Mouse (Mus musculus): Measurements from ENCODE around the gene Gm49416. TPM values are rescaled to one million over a fixed set of nuclear protein-coding genes. Genes with fewer than 3 reads are reported as not detected.

Gene Gm49416
- polyA plus RNA-seq, 1 experiment from 2014 or later = not detected

DNA sequence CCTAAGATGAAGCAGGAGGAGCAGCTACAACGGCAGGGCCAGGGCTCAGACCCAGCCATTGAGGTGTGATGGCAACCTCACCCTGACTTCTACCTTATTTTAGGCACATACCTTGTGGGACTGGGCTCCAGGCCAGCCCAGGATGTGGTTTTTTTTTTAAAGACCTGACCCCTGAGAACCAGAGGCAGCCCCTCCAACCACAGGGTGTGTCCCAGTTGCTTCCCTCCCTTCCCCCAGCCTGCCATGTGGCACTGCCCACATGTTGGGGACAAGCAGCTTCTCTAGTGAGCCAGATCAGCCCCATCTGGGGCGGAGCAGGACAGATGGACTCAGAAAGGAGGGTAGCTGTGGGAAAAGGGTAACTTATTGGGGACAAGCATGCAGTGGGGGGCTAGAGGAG, 38.0 kb downstream of the Gm49416 start:
- TF ChIP-seq CTCF (IDR thresholded peaks at IDR 0.05) = no peak
- TF ChIP-seq EP300 (IDR thresholded peaks at IDR 0.05) = no peak
- Histone ChIP-seq H3K4me2 (replicated peaks; ENCODE audit: low read depth, low read length) (no peak overlapping the region), H3K36me3 (ENCODE audit: insufficient read depth, low read length) (peaks cover 4% of the 10 kb centered on the region; the same call in 1 of the 2 replicates), H3K4me3 (ENCODE audit: low read depth, low read length) (no peak overlapping the region), H3K27me3 (replicated peaks; ENCODE audit: insufficient read depth, low read length) (no peaks in the 10 kb centered on the region), H3K27ac (ENCODE audit: low read length) (no peak overlapping the region), H3K4me1 (ENCODE audit: insufficient read depth, low read depth, low read length) (peaks cover 7% of the 10 kb centered on the region), H3K9me3 (ENCODE audit: low read length) (no peaks in the 10 kb centered on the region), H3K9ac (replicated peaks; ENCODE audit: low read depth) (no peak overlapping the region)
- DNase-seq (ENCODE audit: low spot score) = no peak
- ATAC-seq = no peak
- WGBS = 91% methylated on average over 2 of the region's 2 CpGs

DNA sequence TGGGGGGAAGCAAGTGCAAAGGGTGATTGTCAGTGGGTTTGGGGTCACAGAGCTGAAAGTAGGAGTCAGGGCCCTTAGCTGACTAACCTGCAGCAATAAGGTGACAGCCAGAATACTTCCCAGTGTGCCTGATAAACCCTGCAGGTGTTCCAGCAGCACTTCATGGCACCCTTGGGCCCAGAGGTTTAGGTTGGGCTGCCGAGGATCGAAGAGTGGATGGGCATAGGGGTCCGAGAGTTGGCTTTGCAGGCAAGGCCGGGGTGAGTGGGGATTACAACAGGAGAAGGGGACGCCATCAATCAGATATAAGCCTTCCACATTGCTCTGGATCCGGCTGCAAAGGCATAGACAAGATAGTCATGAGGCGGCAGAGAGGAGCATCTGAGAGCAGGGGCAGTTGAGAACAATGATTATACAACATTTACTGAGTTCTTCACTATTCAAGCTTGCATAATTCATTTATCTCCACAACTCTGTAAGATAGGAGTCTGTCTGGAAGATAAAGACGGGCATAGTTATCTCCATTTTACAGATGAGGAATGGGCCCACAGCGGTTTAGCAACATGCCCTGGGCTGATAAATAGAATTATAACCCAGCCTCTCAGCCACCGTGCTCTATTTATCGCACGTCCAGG, 39.3 kb downstream of the Gm49416 start:
- Histone ChIP-seq H3K4me3 (ENCODE audit: low read depth, low read length) (no peak overlapping the region), H3K9ac (replicated peaks; ENCODE audit: low read depth) (no peak overlapping the region), H3K4me1 (ENCODE audit: insufficient read depth, low read depth, low read length) (peaks cover 7% of the 10 kb centered on the region), H3K4me2 (replicated peaks; ENCODE audit: low read depth, low read length) (no peak overlapping the region), H3K27me3 (replicated peaks; ENCODE audit: insufficient read depth, low read length) (no peaks in the 10 kb centered on the region), H3K9me3 (ENCODE audit: low read length) (no peaks in the 10 kb centered on the region), H3K36me3 (ENCODE audit: insufficient read depth, low read length) (peaks cover 4% of the 10 kb centered on the region; the same call in 1 of the 2 replicates), H3K27ac (ENCODE audit: low read length) (no peak overlapping the region)
- no peak for ATAC-seq
- WGBS = 85% methylated on average over 12 of the region's 12 CpGs
- no peak for DNase-seq (ENCODE audit: low spot score)
- TF ChIP-seq CTCF (IDR thresholded peaks at IDR 0.05) = no peak
- no peak for TF ChIP-seq EP300 (IDR thresholded peaks at IDR 0.05)

DNA sequence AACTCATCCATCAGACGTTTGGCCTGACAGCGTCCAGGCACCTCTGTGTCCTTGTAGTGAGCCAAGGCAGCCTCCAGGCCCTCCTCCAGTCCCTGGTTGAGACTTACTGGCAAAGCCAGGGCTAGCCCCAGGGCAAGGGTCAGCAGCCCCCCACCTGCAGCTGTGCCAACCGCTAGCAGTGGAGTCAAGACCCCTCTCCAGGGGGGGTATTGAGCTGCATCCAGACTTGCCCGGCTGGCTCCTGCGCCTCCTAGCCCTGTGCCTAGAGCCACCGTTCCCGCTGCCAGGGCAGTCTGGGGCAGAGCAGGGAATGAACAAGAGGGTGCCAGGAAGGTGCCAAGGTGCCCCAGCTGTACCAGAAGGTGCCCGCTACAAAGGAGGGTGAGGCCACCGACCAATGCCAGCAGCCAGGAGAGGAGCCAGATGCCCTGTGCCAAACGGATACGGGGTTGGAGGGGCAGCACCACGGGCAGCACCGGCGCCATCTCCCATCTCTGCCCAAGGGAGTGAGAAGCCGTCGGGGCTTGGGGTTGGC, 40.0 kb downstream of the Gm49416 start:
- H3K4me3 ChIP-seq (ENCODE audit: low read depth, low read length) = peak overlapping the region; percentile 82
- DNase-seq (ENCODE audit: low spot score) = no peak
- peaks cover 7% of the 10 kb centered on the region for H3K4me1 ChIP-seq (ENCODE audit: insufficient read depth, low read depth, low read length)
- no peaks in the 10 kb centered on the region for H3K9me3 ChIP-seq (ENCODE audit: low read length)
- no peaks in the 10 kb centered on the region for H3K27me3 ChIP-seq (replicated peaks; ENCODE audit: insufficient read depth, low read length)
- peak; percentile 3 for ATAC-seq
- WGBS = 18% methylated on average over 16 of the region's 16 CpGs
- peak overlapping the region; percentile 78 for H3K4me2 ChIP-seq (replicated peaks; ENCODE audit: low read depth, low read length)
- no peak for TF ChIP-seq EP300 (IDR thresholded peaks at IDR 0.05)
- no peak for TF ChIP-seq CTCF (IDR thresholded peaks at IDR 0.05)
- H3K9ac ChIP-seq (replicated peaks; ENCODE audit: low read depth) = peak overlapping the region; percentile 76; the same call in 1 of the 2 replicates
- H3K27ac ChIP-seq (ENCODE audit: low read length) = peak overlapping the region; percentile 95; the same call in 1 of the 2 replicates
- peaks cover 12% of the 10 kb centered on the region for H3K36me3 ChIP-seq (ENCODE audit: insufficient read depth, low read length)

DNA sequence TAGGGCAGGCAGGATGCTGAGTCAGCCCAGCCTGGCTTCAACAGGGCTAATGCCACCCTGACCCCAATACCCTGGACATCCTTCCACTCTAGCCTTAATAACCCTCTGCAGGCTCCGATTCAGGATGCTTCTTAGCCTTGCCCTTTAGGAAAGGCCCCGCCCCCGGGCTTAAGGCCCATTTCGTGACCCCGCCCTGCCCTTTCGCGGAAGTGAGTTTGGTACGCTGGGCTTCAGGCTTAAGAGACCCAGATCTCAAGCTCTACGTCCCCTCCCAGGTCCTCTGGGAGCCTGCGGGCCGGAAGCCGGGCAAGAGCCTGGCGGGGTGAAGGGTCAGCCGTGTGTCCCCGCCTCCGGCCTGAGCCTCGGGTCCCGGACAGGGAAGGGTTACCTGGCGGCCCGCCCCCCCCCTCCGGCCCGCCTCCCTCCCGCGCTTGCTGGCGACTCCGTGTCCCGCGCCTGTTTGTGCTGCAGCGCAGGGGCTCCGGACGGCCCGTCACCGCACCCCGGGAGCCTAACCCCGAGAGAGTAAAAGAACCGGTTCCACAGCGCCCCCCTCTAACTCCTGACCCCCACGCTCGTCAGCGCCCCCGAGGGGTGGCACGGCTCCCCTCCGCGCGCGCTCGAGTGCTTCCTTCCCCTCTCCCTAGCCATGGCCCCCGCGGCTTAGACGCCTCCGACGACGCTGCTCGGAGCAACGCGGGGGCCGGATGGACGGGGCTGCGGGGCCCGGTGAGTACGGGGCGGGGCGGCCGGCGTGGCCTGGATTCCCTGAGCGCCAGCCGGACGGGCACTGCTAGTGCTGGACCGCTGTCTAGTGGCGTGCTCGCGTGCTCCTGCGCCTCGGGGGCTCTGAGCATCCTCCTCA, 40.7 kb downstream of the Gm49416 start, which contains the start of the genes Rom1 and Eml3:
Rom1 (minus strand) TSS at position 133 of the 865 bp plus-strand sequence.
Eml3 (plus strand) TSS at position 329 of the 865 bp plus-strand sequence.
- DNase-seq (ENCODE audit: low spot score) (peak; percentile 94), ATAC-seq (peak; percentile 92)
- TF ChIP-seq EP300 (IDR thresholded peaks at IDR 0.05) = no peak
- peak; percentile 64 for TF ChIP-seq CTCF (IDR thresholded peaks at IDR 0.05)
- H3K27me3 ChIP-seq (replicated peaks; ENCODE audit: insufficient read depth, low read length) = no peaks in the 10 kb centered on the region
- peak within 1 kb of the TSS; percentile 95 for H3K27ac ChIP-seq (ENCODE audit: low read length)
- peaks cover 7% of the 10 kb centered on the region for H3K4me1 ChIP-seq (ENCODE audit: insufficient read depth, low read depth, low read length)
- H3K36me3 ChIP-seq (ENCODE audit: insufficient read depth, low read length) = peaks cover 17% of the 10 kb centered on the region
- H3K9ac ChIP-seq (replicated peaks; ENCODE audit: low read depth) = peak within 1 kb of the TSS; percentile 76
- H3K4me3 ChIP-seq (ENCODE audit: low read depth, low read length) = peak within 1 kb of the TSS; percentile 82
- WGBS = 3% methylated on average over 41 of the region's 74 CpGs
- H3K4me2 ChIP-seq (replicated peaks; ENCODE audit: low read depth, low read length) = peak within 1 kb of the TSS; percentile 78
- H3K9me3 ChIP-seq (ENCODE audit: low read length) = no peaks in the 10 kb centered on the region

DNA sequence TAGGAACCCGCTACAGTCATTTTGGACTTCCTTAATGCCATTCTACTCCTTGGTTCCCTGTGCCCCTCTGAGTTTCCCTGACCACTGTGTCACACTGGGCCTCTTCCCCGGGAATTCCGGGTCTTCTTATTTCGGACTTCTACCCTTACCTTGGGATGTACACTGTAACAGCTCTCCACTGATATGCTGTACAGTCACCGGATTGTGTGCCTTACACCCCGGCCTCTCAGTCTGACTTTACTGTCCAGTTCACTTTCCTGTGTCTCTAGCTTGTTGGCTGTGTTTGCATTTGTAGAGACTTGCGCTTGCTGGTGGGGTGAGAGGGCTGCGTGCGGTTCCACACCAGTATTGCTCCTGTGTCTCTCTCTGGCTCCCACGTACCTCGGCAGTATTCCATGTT, 41.4 kb downstream of the Gm49416 start:
- H3K27ac ChIP-seq (ENCODE audit: low read length) = peak overlapping the region; percentile 95
- H3K9ac ChIP-seq (replicated peaks; ENCODE audit: low read depth) = peak overlapping the region; percentile 76
- DNase-seq (ENCODE audit: low spot score) = no peak
- 2% methylated on average over 11 of the region's 11 CpGs for WGBS
- ATAC-seq = no peak
- no peaks in the 10 kb centered on the region for H3K9me3 ChIP-seq (ENCODE audit: low read length)
- H3K36me3 ChIP-seq (ENCODE audit: insufficient read depth, low read length) = peaks cover 17% of the 10 kb centered on the region
- no peaks in the 10 kb centered on the region for H3K27me3 ChIP-seq (replicated peaks; ENCODE audit: insufficient read depth, low read length)
- H3K4me3 ChIP-seq (ENCODE audit: low read depth, low read length) = peak overlapping the region; percentile 82
- no peak for TF ChIP-seq CTCF (IDR thresholded peaks at IDR 0.05)
- TF ChIP-seq EP300 (IDR thresholded peaks at IDR 0.05) = no peak
- peak overlapping the region; percentile 78 for H3K4me2 ChIP-seq (replicated peaks; ENCODE audit: low read depth, low read length)
- H3K4me1 ChIP-seq (ENCODE audit: insufficient read depth, low read depth, low read length) = peaks cover 7% of the 10 kb centered on the region

- Histone ChIP-seq H3K27me3 (replicated peaks; ENCODE audit: insufficient read depth, low read length) (no peaks in the 10 kb centered on the region), H3K36me3 (ENCODE audit: insufficient read depth, low read length) (peaks cover 17% of the 10 kb centered on the region), H3K4me2 (replicated peaks; ENCODE audit: low read depth, low read length) (peak overlapping the region; percentile 78), H3K27ac (ENCODE audit: low read length) (no peak overlapping the region), H3K4me3 (ENCODE audit: low read depth, low read length) (peak overlapping the region; percentile 82; the same call in 1 of the 2 replicates), H3K9me3 (ENCODE audit: low read length) (no peaks in the 10 kb centered on the region), H3K4me1 (ENCODE audit: insufficient read depth, low read depth, low read length) (peaks cover 7% of the 10 kb centered on the region), H3K9ac (replicated peaks; ENCODE audit: low read depth) (peak overlapping the region; percentile 76; the same call in 1 of the 2 replicates)
- TF ChIP-seq EP300 (IDR thresholded peaks at IDR 0.05) (no peak), CTCF (IDR thresholded peaks at IDR 0.05) (no peak)
- no peak for DNase-seq (ENCODE audit: low spot score)
- no peak for ATAC-seq
- 83% methylated on average over 7 of the region's 7 CpGs for WGBS
Observed at GRCm38 (mm10) chr19:8930771-8931170, 42.0 kb downstream of the Gm49416 start.

All from lung, postnatal 0 days (tissue).